Mouse (Mus musculus) lung, postnatal 0 days (tissue): ENCODE data around the gene Lrrc57.

Experiments
- CTCF ChIP-seq: IDR thresholded peaks from 2 replicates; pipeline ENCODE4 v1.5.1; 2016; ENCODE audit warnings: antibody characterized with exemption, mild to moderate bottlenecking
- EP300 ChIP-seq: IDR thresholded peaks from 2 replicates; pipeline ENCODE4 v1.6.1; 2016; ENCODE audit warnings: antibody characterized with exemption, mild to moderate bottlenecking, control low read depth

GRCm38 (mm10) chr2:120578286-120578685, 31.0 kb downstream of the Lrrc57 start:
- TF ChIP-seq CTCF (no peak), EP300 (peak; percentile 83)
